Mouse (Mus musculus): ENCODE results near the gene Polr3gl.

Polr3gl gene

GRCm38 (mm10) chr3:96571336-96571735, 22.6 kb downstream of the Polr3gl start:
- DNase-seq = no peak

GRCm38 (mm10) chr3:96570643-96571042, 23.3 kb downstream of the Polr3gl start:
- DNase-seq = no peak

- no peak for DNase-seq
These were observed 23.9 kb downstream of the Polr3gl start for GRCm38 (mm10) chr3:96569966-96570605.

GRCm38 (mm10) chr3:96569506-96569905, 24.5 kb downstream of the Polr3gl start:
- DNase-seq = no peak

GRCm38 (mm10) chr3:96568605-96569004, 25.4 kb downstream of the Polr3gl start:
- no peak for DNase-seq

GRCm38 (mm10) chr3:96566661-96567450, 27.1 kb downstream of the Polr3gl start:
- DNase-seq = no peak

- DNase-seq = no peak
These were observed 28.9 kb downstream of the Polr3gl start for GRCm38 (mm10) chr3:96565105-96565504.

- DNase-seq = peak; percentile 49 to 62
These were observed 29.3 kb downstream of the Polr3gl start for GRCm38 (mm10) chr3:96564633-96565032.

- DNase-seq = no peak
These were observed 29.9 kb downstream of the Polr3gl start for GRCm38 (mm10) chr3:96563911-96564632.

GRCm38 (mm10) chr3:96563267-96563666, 30.7 kb downstream of the Polr3gl start:
- DNase-seq = no peak

GRCm38 (mm10) chr3:96561946-96562681, 31.9 kb downstream of the Polr3gl start:
- no peak for DNase-seq

GRCm38 (mm10) chr3:96560881-96561668, 32.9 kb downstream of the Polr3gl start:
- no peak for DNase-seq

GRCm38 (mm10) chr3:96559911-96560850, 33.8 kb downstream of the Polr3gl start:
- DNase-seq = no peak

- no peak for DNase-seq
These were observed 34.5 kb downstream of the Polr3gl start for GRCm38 (mm10) chr3:96559398-96559910.

GRCm38 (mm10) chr3:96558668-96559196, 35.2 kb downstream of the Polr3gl start:
- DNase-seq = no peak

- DNase-seq = peak in 1 of 2 experiments; percentile 53
These were observed 35.8 kb downstream of the Polr3gl start for GRCm38 (mm10) chr3:96558159-96558558.

GRCm38 (mm10) chr3:96557694-96558093, 36.3 kb downstream of the Polr3gl start, which contains the start of gene Txnip:
Gene Txnip (plus strand): TSS chr3:96557957.
- DNase-seq = peak; percentile 100

- peak in 1 of 2 experiments; percentile 69 for DNase-seq
These were observed 37.0 kb downstream of the Polr3gl start for GRCm38 (mm10) chr3:96556651-96557635.

Measured in thymus, adult 18-20 months (tissue).